25 mouse cellular contexts compared by ENCODE assay signal in genomic region chr12:55860631-55861030, GRCm38 (mm10). TPM values are rescaled to one million over a fixed set of nuclear protein-coding genes. Genes with fewer than 3 reads are reported as not detected.
DNase-seq lines count a peak whose midpoint lies in the region; ATAC-seq lines count a peak whose summit lies in the region.
"Had no signal": no experiment of that assay in that cellular context is flagged by ENCODE, and none has a peak within 500 bp of the region (broad histone marks: within the 10 kb centered on the region; RNA-seq: fewer than 3 reads in every experiment).

No protein-coding gene starts in this region.

- H3K36me3 ChIP-seq in liver, embryonic 12.5 days: peaks cover 75% of the 10 kb centered on the region
- H3K36me3 ChIP-seq in liver, embryonic 15.5 days (replicated peaks): peaks cover 40% of the 10 kb centered on the region

- peaks cover 46% of the 10 kb centered on the region for H3K4me1 ChIP-seq in liver, embryonic 12.5 days
- peaks cover 17% of the 10 kb centered on the region for H3K4me1 ChIP-seq in liver, embryonic 15.5 days (replicated peaks)
- H3K4me1 ChIP-seq: heart, embryonic 10.5 days; heart, embryonic 13.5 days; hindbrain, embryonic 10.5 days had no signal

- peak overlapping the region; percentile 22; the same call in 1 of the 2 replicates for H3K9ac ChIP-seq in liver, embryonic 12.5 days
- no peak overlapping the region for H3K9ac ChIP-seq in liver, embryonic 15.5 days
- H3K9ac ChIP-seq: forebrain, postnatal 0 days; heart, embryonic 13.5 days; hindbrain, embryonic 14.5 days had no signal

- WGBS in liver, embryonic 12.5 days (ENCODE audit: insufficient replicate concordance): 77% methylated on average over 7 of the region's 7 CpGs
- 73% methylated on average over 7 of the region's 7 CpGs for WGBS in liver, embryonic 15.5 days (ENCODE audit: insufficient replicate concordance)

- H3K4me2 ChIP-seq in liver, embryonic 12.5 days: peak overlapping the region; percentile 46
- H3K4me2 ChIP-seq in liver, embryonic 15.5 days: no peak overlapping the region
- H3K4me2 ChIP-seq: heart, embryonic 13.5 days; hindbrain, embryonic 14.5 days had no signal

- peak overlapping the region; percentile 86 for H3K27ac ChIP-seq in liver, embryonic 12.5 days
- H3K27ac ChIP-seq in liver, embryonic 15.5 days (replicated peaks): peak overlapping the region; percentile 59
- H3K27ac ChIP-seq: gastrocnemius, adult 2 months; heart, embryonic 10.5 days; heart, embryonic 13.5 days; hindbrain, embryonic 10.5 days; hindbrain, embryonic 14.5 days had no signal

- H3K9me3 ChIP-seq in liver, embryonic 12.5 days (replicated peaks): peaks cover 13% of the 10 kb centered on the region
- no peaks in the 10 kb centered on the region for H3K9me3 ChIP-seq in liver, embryonic 15.5 days (replicated peaks)

- no peak for ATAC-seq in liver, embryonic 12.5 days
- ATAC-seq in liver, embryonic 15.5 days (ENCODE audit: insufficient read depth): no peak
- ATAC-seq: CD4-positive, CD25-positive, alpha-beta regulatory T cell, adult 4 months; forebrain, embryonic 14.5 days; forebrain, postnatal 0 days; intestine, postnatal 0 days; Patski had no signal

- peak; percentile 47 for DNase-seq in ES-CJ7 (ENCODE audit: low read depth, low spot score)
- DNase-seq in WW6 (ENCODE audit: low read depth, low spot score): peak; percentile 38
- no peak for DNase-seq in urinary bladder, postnatal 25 days (ENCODE audit: low spot score)
- no peak for DNase-seq in right cerebral cortex, postnatal 14 days
- DNase-seq in heart, adult 9 months (ENCODE audit: low spot score in 2 of 2): no peak
- DNase-seq: adrenal gland, postnatal 10 days; adrenal gland, postnatal 36 days; cerebellum, adult 18-20 months; cerebellum, adult 9-10 months; cerebellum, postnatal 14 days; forebrain, postnatal 0 days; gastrocnemius, adult 2 months; gastrocnemius, postnatal 25 days; heart, adult 18-20 months; heart, postnatal 14 days had no signal

- no peaks in the 10 kb centered on the region for H3K27me3 ChIP-seq in liver, embryonic 12.5 days (replicated peaks)
- H3K27me3 ChIP-seq in liver, embryonic 15.5 days: no peaks in the 10 kb centered on the region
- H3K27me3 ChIP-seq: heart, embryonic 13.5 days; Patski had no signal

- no peak overlapping the region for H3K4me3 ChIP-seq in liver, embryonic 12.5 days
- H3K4me3 ChIP-seq in liver, embryonic 15.5 days (replicated peaks): no peak overlapping the region
- H3K4me3 ChIP-seq: gastrocnemius, adult 2 months; heart, embryonic 10.5 days; heart, embryonic 13.5 days; hindbrain, embryonic 10.5 days had no signal

RNA-seq across cellular contexts. Expression of gene Brms1l, which starts 24.5 kb away (rescaled TPM):
- 22.9 and 24.4 TPM in 2 replicates for polyA plus RNA-seq in liver, embryonic 12.5 days (2016; fragmentation: Nextera tagmentation; extraction: Ambion mirVana)
- polyA plus RNA-seq in liver, embryonic 15.5 days (2015; fragmentation: Nextera tagmentation; extraction: Ambion mirVana): 12.0 and 12.5 TPM in 2 replicates

RNA-seq across cellular contexts. Expression of gene Ralgapa1, which starts 39.7 kb away (rescaled TPM):
- polyA plus RNA-seq in liver, embryonic 12.5 days (2016; fragmentation: Nextera tagmentation; extraction: Ambion mirVana): 10.0 and 11.7 TPM in 2 replicates
- polyA plus RNA-seq in liver, embryonic 15.5 days (2015; fragmentation: Nextera tagmentation; extraction: Ambion mirVana): 3.2 and 4.1 TPM in 2 replicates

Comparison
In these comparisons a context has a peak if more than half of its experiments do, and no peak if none do; other contexts are left out.
1. DNase-seq: peak in ES-CJ7 (single experiment) and WW6 (single experiment); none in urinary bladder, postnatal 25 days (single experiment), right cerebral cortex, postnatal 14 days (single experiment) and heart, adult 9 months (0 of 2).